Mouse (Mus musculus) lung, embryonic 16.5 days (tissue): ENCODE measurements around the gene Col5a3. TPM values are rescaled to one million over a fixed set of nuclear protein-coding genes. Genes with fewer than 3 reads are reported as not detected.
"Not testable (repeated sequence)": the region's sequence is repeated elsewhere in the genome, so short reads cannot be mapped to it uniquely, and the experiment has no call there.

ENCODE experiments used
- ATAC-seq: fragments of 200-750 bp; cut with Nextera tagmentation; 2 replicates; pipeline ENCODE4 v1.8.0; 2017; ENCODE audit warnings: low read depth, mild to moderate bottlenecking, moderate library complexity
- H3K27ac ChIP-seq: fragments of 300-500 bp; sonication (generic); 2 replicates; pipeline ENCODE4 v1.5.1; 2014; ENCODE audit warnings: mild to moderate bottlenecking, control low read depth, low read length
- H3K27me3 ChIP-seq: fragments of 300-500 bp; sonication (generic); 2 replicates; pipeline ENCODE4 v1.6.1; 2014; ENCODE audit warnings: low read depth, low read length, mixed read lengths; ENCODE audit not compliant: control insufficient read depth, insufficient read depth
- H3K36me3 ChIP-seq: fragments of 300-500 bp; sonication (generic); 2 replicates; pipeline ENCODE4 v1.6.1; 2014; ENCODE audit warnings: low read length; ENCODE audit not compliant: control insufficient read depth, insufficient read depth
- H3K4me1 ChIP-seq: fragments of 300-500 bp; sonication (generic); replicated peaks from 2 replicates; pipeline ENCODE4 v1.6.1; 2014; ENCODE audit warnings: low read length, mixed read lengths; ENCODE audit not compliant: control insufficient read depth, insufficient read depth
- H3K4me2 ChIP-seq: fragments of 300-500 bp; sonication (generic); 2 replicates; pipeline ENCODE4 v1.6.1; 2014; ENCODE audit warnings: low read depth, low read length, control low read depth
- H3K4me3 ChIP-seq: fragments of 300-500 bp; sonication (generic); 2 replicates; pipeline ENCODE4 v1.5.1; 2014; ENCODE audit warnings: mild to moderate bottlenecking, low read length, control low read depth
- H3K9ac ChIP-seq: fragments of 300-500 bp; sonication (generic); 2 replicates; pipeline ENCODE4 v1.6.1; 2014; ENCODE audit warnings: low read length, control low read depth
- H3K9me3 ChIP-seq: fragments of 300-500 bp; sonication (generic); 2 replicates; pipeline ENCODE4 v1.6.1; 2016; ENCODE audit warnings: low read length; ENCODE audit not compliant: control insufficient read depth
- WGBS: fragments of 180-500 bp; shearing (Covaris S2); extraction: QIAGEN DNeasy Blood & Tissue Kit; methylation state at CpG from one replicate; pipeline ENCODE4 v1.1.7; 2014; 5-methylcytosine and 5-hydroxymethylcytosine counted together
- polyA plus RNA-seq: library from polyadenylated mRNA; unstranded; fragments of >200 nt; fragmentation: Nextera tagmentation; extraction: Ambion mirVana; gene quantifications from 2 replicates; pipeline ENCODE4 v1.2.1, GENCODE M21; 2015

The Col5a3 gene
- polyA plus RNA-seq, 1 experiment from 2014 or later: 1.2 TPM

DNA sequence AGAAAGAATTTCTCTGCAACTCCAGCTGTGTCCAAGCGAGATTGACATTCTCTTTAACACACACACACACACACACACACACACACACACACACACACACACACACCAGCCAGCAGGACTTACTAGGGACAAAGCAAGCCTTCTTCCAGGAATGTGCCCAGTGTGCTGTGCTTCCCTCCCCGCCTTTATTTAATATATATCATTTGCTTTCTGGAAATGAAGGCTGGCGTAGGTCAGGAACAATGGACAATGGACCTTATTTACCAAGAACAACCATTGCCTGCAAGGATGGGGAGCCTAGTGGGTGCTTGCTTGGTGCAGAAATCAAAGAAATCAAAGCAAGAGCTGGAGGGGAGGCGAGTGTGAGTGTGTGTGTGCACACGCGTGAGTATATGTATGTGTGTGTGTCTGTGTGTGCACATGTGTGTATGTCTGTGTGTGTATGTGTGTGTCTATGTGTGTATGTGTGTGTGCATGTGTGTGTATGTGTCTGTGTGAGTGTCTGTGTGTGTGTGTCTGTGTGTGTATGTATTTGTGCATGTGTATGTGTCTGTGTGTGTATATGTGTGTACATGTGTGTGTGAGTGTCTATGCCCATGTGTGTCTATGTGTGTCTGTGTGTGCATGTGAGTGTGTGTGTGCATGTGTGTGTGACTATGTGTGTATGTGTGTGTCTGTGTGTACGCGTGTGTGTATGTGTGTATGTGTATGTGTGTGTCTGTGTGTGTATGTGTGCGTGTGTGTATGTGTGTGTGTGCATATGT lies 22.5 kb upstream of the Col5a3 start:
- H3K4me3 ChIP-seq: no peak overlapping the region
- H3K27me3 ChIP-seq: no peaks in the 10 kb centered on the region
- H3K4me2 ChIP-seq: no peak overlapping the region
- no peak overlapping the region for H3K9ac ChIP-seq
- ATAC-seq: no peak
- no peak overlapping the region for H3K27ac ChIP-seq
- no peaks in the 10 kb centered on the region for H3K36me3 ChIP-seq
- 66% methylated on average over 9 of the region's 9 CpGs for WGBS
- no peaks in the 10 kb centered on the region for H3K9me3 ChIP-seq
- no peaks in the 10 kb centered on the region for H3K4me1 ChIP-seq

DNA sequence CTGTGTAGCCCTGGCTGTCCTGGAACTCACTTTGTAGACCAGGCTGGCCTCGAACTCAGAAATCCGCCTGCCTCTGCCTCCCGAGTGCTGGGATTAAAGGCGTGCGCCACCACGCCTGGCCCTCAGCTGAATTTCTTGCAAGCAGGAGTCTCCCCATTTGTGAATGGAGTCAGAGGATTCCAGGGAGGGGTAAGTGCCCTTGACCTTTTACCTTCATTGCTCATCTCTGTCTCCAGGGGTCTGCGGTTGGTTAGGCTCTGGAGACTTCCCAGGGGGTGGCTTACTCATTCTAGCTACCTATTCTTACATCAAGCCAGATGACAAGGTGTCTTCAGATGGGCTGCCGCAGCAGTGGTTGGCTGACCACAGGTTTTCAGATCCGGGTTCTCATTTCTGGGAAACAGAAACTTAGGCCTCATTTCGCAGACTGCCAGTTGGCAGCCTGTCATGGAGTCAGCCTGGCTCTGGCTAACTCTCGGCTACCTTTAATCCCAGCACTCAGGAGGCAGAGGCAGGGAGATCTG lies 20.6 kb upstream of the Col5a3 start:
- 76% methylated on average over 10 of the region's 11 CpGs for WGBS
- not testable (repeated sequence) for H3K27ac ChIP-seq, H3K9me3 ChIP-seq, H3K9ac ChIP-seq, H3K4me1 ChIP-seq, H3K27me3 ChIP-seq, ATAC-seq, H3K4me3 ChIP-seq, H3K4me2 ChIP-seq, H3K36me3 ChIP-seq

DNA sequence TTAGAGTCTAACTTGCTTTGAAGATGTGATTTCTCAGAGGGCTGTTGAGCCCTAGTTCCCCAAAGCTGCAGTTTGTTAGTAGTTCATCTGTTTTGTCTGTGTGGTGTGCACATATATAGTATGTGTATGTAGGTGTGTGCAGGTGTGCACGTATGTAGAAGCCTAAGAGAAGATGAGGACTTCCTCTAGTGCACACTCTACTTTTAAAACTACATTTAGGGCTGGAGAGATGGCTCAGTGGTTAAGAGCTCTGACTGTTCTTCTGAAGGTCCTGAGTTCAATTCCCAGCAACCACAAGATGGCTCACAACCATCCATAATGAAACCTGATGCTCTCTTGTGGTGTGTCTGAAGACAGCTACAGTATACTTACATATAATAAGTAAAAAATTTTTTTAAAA lies 20.0 kb upstream of the Col5a3 start:
- no peak overlapping the region for H3K4me3 ChIP-seq
- H3K36me3 ChIP-seq: no peaks in the 10 kb centered on the region
- H3K9me3 ChIP-seq: no peaks in the 10 kb centered on the region
- no peak overlapping the region for H3K4me2 ChIP-seq
- no peak overlapping the region for H3K9ac ChIP-seq
- no peaks in the 10 kb centered on the region for H3K27me3 ChIP-seq
- no peak for ATAC-seq
- no peak overlapping the region for H3K27ac ChIP-seq
- WGBS: 58% methylated on average over 1 of the region's 1 CpGs
- H3K4me1 ChIP-seq: peaks cover 2% of the 10 kb centered on the region; the same call in 1 of the 2 replicates

DNA sequence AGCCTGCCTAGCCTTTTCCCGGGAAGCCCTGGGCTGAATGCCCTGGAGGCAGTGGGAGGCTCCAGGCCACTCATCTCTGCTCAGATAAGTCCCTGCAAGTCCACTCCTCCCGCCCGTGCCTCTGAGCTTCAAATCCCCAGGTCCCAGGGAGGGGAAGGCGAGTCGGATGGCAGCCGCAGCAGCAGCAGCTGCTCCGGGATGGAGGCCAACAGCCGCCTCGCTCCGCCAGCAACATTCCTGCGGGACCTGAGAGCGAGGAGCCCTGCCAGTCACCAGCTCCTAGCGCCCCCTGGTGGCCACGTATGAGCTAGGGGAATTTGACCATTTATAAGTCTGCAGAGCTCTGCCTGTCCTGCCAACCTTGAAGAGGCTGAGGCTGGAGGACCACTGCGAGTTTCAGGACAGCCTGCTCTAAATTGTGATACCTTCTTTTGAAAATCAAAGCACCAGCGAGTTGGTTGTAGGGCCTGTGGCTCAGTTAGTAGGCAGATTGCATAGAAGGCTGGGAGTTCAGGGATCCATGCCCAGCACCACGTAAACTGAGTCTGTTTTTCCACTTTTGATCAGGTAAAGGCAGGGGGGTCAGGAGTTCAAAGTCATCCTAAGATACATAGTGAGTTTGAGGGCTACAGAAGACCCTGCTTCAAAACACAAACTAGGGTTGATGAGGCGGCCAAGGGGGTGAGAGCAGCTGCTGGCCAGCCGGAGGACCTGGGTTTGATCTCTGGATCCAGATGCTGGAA lies 16.2 kb upstream of the Col5a3 start:
- H3K27ac ChIP-seq: no peak overlapping the region
- no peak overlapping the region for H3K9ac ChIP-seq
- H3K4me2 ChIP-seq: no peak overlapping the region
- no peaks in the 10 kb centered on the region for H3K27me3 ChIP-seq
- 16% methylated on average over 18 of the region's 19 CpGs for WGBS
- H3K36me3 ChIP-seq: no peaks in the 10 kb centered on the region
- no peaks in the 10 kb centered on the region for H3K9me3 ChIP-seq
- H3K4me1 ChIP-seq: peaks cover 2% of the 10 kb centered on the region; the same call in 1 of the 2 replicates
- ATAC-seq: peak; percentile 96
- no peak overlapping the region for H3K4me3 ChIP-seq

DNA sequence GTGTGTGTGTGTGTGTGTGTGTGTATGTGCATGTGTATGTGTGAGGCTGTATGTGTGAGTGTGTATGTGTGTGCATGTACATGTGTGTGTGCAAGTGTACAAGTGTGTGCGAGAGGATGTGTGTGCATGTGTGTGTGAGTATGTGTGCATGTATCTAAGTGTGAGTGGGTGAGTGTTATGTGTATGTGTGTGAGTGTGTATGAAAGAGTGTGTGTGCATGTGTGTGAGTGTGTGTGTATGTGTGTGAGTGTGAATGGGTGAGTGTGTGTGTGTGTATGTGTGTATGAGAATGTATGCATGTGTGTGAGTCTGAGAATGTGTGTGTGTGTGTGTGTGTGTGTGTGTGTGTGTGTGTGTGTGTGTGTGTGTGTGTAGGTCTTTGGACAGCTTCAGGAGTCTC lies 13.3 kb upstream of the Col5a3 start:
- no peak overlapping the region for H3K9ac ChIP-seq
- no peaks in the 10 kb centered on the region for H3K27me3 ChIP-seq
- H3K27ac ChIP-seq: no peak overlapping the region
- no peaks in the 10 kb centered on the region for H3K36me3 ChIP-seq
- H3K4me3 ChIP-seq: no peak overlapping the region
- H3K9me3 ChIP-seq: no peaks in the 10 kb centered on the region
- ATAC-seq: no peak
- H3K4me1 ChIP-seq: peaks cover 2% of the 10 kb centered on the region; the same call in 1 of the 2 replicates
- no peak overlapping the region for H3K4me2 ChIP-seq
- 100% methylated on average over 1 of the region's 1 CpGs for WGBS

DNA sequence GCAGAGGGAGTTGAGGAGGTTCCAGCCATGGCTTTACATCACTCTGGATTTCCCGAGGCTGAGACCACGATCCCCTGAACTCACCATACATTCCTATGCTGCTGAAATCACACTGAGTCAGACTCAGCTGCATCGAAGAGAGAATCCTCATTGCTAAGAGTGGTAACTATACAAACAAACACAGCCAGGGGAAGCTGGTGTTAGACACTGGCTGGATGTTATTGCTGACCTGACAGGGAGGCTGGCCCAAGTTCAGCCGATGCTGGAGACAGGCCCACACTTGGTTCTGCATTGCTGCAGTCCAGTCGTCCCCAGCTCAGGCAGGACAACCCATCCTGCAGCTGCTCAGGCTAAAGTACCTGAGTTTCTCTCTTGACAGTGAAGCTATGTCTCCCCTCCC lies 10.9 kb upstream of the Col5a3 start:
- Histone ChIP-seq H3K27me3 (no peaks in the 10 kb centered on the region), H3K27ac (no peak overlapping the region), H3K4me3 (no peak overlapping the region), H3K36me3 (no peaks in the 10 kb centered on the region), H3K9me3 (no peaks in the 10 kb centered on the region), H3K4me1 (peaks cover 1% of the 10 kb centered on the region; the same call in 1 of the 2 replicates), H3K4me2 (no peak overlapping the region), H3K9ac (no peak overlapping the region)
- WGBS: 35% methylated on average over 5 of the region's 5 CpGs
- ATAC-seq: no peak

DNA sequence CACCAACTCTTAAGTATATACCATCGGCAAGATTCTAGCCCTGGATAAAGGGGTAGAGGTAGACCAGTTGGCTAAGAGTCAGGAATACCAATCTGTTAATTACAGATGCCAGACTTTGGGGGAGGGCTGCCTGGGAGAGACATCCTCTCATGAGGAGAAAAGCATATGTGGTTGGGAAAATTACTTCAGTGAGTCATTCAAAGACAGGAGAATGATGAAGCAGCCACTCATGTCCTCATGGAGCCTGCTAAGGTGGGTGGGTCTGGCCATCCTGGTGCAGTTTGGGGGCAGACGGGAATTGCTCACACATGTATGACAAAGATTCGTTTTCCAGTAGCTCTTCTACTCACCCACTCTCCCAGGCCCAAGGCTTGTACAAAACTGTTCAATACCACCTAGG lies 8.0 kb upstream of the Col5a3 start:
- 81% methylated on average over 3 of the region's 3 CpGs for WGBS
- no peak for ATAC-seq
- no peak overlapping the region for H3K4me3 ChIP-seq
- H3K36me3 ChIP-seq: no peaks in the 10 kb centered on the region
- no peak overlapping the region for H3K27ac ChIP-seq
- no peaks in the 10 kb centered on the region for H3K27me3 ChIP-seq
- H3K4me1 ChIP-seq: no peaks in the 10 kb centered on the region
- no peak overlapping the region for H3K9ac ChIP-seq
- H3K9me3 ChIP-seq: no peaks in the 10 kb centered on the region
- H3K4me2 ChIP-seq: no peak overlapping the region

DNA sequence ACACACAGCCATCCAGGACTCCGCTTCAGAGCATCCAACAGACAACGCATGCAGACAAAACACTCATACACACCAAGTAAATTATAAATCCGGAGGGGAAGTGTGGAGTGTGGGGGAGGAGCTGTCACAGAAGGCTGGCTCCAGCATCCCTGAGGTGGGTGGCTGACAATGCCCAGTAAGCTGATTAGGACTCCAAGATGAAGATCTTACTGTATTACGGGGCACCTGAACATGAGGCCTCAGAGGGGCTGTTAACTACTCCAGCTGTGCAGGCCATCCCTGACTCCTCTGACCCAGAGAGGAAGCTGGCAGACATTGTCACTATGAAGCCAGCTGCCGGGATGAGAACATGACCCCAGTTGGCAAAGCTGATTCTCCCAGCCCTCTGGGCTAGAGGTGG lies 5.1 kb upstream of the Col5a3 start:
- 71% methylated on average over 5 of the region's 5 CpGs for WGBS
- Histone ChIP-seq H3K4me1 (no peaks in the 10 kb centered on the region), H3K9me3 (no peaks in the 10 kb centered on the region), H3K27me3 (no peaks in the 10 kb centered on the region), H3K4me3 (no peak overlapping the region), H3K27ac (no peak overlapping the region), H3K36me3 (no peaks in the 10 kb centered on the region), H3K9ac (no peak overlapping the region), H3K4me2 (no peak overlapping the region)
- ATAC-seq: no peak

DNA sequence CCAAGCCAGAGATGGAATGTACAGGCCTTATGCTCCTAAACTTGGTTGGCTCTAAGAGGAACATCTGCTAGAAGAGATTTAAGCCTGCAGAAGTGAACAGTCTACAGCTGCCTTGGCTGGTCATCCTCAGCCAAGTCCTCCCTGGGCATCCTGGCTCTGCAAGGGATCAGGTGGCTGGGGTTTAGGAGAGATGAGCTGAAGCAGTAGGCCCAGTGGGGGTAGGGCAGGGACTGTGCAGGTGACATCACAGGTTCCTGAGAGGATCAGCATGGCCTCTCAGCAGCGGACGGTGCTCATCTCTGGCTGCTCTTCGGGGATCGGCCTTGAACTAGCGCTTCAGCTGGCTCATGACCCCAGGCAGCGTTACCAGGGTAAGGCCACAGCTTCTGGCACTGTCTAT lies 3.4 kb upstream of the Col5a3 start, which contains the start of gene Rdh8:
Rdh8 (plus strand) TSS at position 268 of the 400 bp plus-strand sequence.
- no peaks in the 10 kb centered on the region for H3K36me3 ChIP-seq
- no peak within 1 kb of the TSS for H3K9ac ChIP-seq
- H3K27ac ChIP-seq: no peak within 1 kb of the TSS
- no peak within 1 kb of the TSS for H3K4me3 ChIP-seq
- peaks cover 3% of the 10 kb centered on the region; the same call in 1 of the 2 replicates for H3K27me3 ChIP-seq
- WGBS: 78% methylated on average over 6 of the region's 6 CpGs
- peaks cover 3% of the 10 kb centered on the region; the same call in 1 of the 2 replicates for H3K4me1 ChIP-seq
- H3K9me3 ChIP-seq: no peaks in the 10 kb centered on the region
- H3K4me2 ChIP-seq: no peak within 1 kb of the TSS
- no peak for ATAC-seq
